Mouse (Mus musculus): ENCODE results near the gene Cntnap5a. TPM values are rescaled to one million over a fixed set of nuclear protein-coding genes. Genes with fewer than 3 reads are reported as not detected.
A peak's percentile ranks its signal among the peaks of the same experiment; 100 is the strongest.

The Cntnap5a gene
- 3.0 and 5.8 TPM in 2 replicates for polyA plus RNA-seq (2012; rRNA removed)

DNA sequence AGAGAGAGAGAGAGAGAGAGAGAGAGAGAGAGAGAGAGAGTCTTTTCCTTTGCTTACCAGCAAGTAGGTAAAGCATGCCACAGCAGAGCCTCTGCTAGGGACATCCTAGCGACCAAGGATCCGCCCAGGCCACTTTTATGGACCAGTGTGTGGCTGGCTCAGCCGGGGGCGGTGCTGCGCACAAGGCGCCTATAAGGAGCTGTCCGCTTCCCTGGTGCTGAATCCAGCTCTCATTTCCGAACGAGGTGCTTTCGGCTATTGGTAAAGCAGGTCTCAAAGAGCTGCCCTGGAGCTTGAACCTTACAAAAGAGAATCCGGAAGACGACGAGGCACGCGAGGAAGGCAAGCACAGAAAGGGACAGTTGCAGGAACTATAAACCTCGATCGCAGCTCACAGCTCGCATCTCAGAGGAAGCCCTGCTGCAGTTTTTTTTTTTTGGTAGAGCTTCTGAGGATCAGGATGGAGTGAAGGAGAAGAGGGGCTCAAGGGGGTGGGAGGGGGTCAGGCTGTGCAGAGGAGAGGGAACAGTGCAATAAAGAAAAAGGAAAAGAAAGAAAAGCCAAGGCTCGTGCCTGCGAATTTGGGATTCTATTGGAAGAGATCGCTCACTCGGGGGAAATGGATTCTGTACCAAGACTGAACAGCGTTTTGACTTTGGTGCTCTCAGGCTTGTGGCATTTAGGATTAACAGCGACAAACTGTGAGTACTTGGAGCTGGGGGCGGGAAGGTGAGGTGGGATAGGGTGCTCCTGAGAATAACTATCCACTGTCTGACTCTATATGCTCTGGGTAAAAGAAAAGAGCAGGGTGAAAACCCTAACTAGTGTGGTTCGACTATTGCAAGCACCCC lies at the start of gene Cntnap5a:
TSS of gene Cntnap5a (plus strand) at position 239 of the 851 bp plus-strand sequence.
- TF ChIP-seq POLR2A (IDR thresholded peaks at IDR 0.05; ENCODE audit: borderline replicate concordance, extremely low read depth, insufficient read depth, insufficient read length, poor library complexity, severe bottlenecking) = no peak
- no peak for TF ChIP-seq CTCF (IDR thresholded peaks at IDR 0.05; ENCODE audit: borderline replicate concordance, extremely low read depth, insufficient read depth, insufficient read length)

DNA sequence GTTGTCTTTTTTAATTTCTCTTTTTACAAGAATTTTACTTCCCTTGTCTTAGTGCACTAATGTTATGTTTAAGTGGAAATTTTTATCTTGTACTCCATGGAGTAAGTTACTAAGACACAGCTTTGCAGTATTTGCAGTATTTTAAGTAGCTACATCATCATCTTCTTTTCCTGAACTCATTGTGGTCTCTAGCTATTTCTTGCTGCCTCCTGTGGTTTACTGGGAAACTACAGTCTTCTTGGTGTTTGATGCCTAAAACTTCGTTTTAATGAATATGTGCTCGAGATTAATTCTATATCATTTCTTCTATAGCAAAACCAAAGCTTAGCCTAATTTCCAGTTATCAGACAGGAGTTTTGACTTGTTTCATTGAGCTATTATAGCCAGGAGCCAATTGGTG lies 37.6 kb upstream of the Cntnap5a start:
- peak; percentile 4 for DNase-seq (ENCODE audit: low read depth)
- TF ChIP-seq POLR2A (IDR thresholded peaks at IDR 0.05; ENCODE audit: borderline replicate concordance, extremely low read depth, insufficient read depth, insufficient read length, poor library complexity, severe bottlenecking) = no peak
- no peak for TF ChIP-seq CTCF (IDR thresholded peaks at IDR 0.05; ENCODE audit: borderline replicate concordance, extremely low read depth, insufficient read depth, insufficient read length)

More for the DNA sequence above, at the start of gene Cntnap5a:
- peak; percentile 78 for DNase-seq (ENCODE audit: low read depth)

DNA sequence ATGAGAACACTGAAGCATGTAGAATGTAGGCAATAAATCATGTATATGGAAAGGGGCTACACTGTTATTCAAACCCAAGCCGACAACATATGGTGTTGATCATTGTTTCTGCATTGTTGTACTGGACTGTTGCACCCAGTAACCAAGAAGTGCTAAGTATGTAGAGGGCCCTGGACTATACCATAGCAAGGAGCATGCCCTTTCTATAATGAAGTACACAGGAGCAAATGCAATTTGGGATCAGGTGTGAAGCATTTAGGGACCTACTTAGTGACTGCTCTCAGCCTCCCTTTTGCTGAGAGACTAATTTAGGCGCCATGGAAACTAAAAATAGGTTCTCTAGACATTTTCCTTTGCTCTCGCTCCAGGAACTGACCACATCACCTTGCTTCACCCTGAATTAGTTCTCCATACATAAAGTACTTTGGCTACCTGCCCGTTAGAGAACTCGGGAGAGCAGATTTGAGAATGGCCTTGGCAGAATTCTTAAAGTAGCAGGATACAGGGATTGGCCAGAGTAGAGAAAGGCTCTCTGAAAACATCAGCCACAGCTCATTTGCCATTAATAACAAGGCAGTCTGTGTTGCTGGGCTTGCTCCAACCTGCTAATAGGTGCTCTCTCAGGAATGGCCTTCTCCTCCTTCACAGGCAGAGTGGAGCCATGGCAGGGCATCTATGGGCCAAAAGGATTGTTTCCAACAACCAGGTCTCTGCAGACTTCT lies 26.1 kb upstream of the Cntnap5a start:
- TF ChIP-seq POLR2A (IDR thresholded peaks at IDR 0.05; ENCODE audit: borderline replicate concordance, extremely low read depth, insufficient read depth, insufficient read length, poor library complexity, severe bottlenecking) (no peak), CTCF (IDR thresholded peaks at IDR 0.05; ENCODE audit: borderline replicate concordance, extremely low read depth, insufficient read depth, insufficient read length) (no peak)
- peak; percentile 64 for DNase-seq (ENCODE audit: low read depth)

DNA sequence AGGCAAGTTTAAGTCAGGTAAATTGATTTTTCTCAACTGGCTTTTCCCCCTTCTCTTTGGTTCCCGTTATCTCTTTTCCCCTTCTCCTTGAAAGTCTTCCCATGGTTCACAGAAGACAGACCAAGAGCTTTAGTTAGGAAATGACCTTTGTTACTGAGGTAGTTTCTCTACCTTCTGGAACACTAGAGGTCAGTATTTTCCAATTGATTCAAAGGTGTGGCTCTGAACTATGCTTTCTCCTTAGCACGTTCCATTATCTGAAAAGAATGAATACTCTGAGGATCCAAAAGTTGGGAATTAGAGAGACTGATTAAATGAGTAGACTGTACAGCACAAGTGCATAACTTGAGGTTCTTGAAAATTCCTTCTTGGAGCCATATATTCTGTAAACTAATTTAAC lies 1.9 kb downstream of the Cntnap5a start:
- TF ChIP-seq POLR2A (IDR thresholded peaks at IDR 0.05; ENCODE audit: borderline replicate concordance, extremely low read depth, insufficient read depth, insufficient read length, poor library complexity, severe bottlenecking) = no peak
- DNase-seq (ENCODE audit: low read depth) = peak; percentile 54

DNA sequence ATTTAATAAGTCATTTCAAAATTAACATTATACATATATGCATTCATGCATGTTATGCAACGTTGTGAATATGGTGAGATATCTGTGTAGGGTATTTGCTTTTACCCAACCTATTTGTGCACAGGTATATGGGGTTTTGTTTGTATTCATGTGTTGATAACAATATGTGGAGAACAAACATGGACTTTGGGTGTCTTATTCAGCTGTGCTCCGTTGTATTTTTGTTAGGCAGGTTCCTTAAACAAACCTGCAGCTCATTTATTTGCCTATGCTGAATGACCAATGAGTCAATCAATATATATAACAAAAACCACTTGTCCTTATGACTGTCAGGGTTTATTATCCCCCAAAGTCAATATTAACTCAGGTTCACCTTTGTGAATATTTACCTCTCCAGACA lies 15.2 kb downstream of the Cntnap5a start:
- no peak for DNase-seq (ENCODE audit: low read depth)
- TF ChIP-seq POLR2A (IDR thresholded peaks at IDR 0.05; ENCODE audit: borderline replicate concordance, extremely low read depth, insufficient read depth, insufficient read length, poor library complexity, severe bottlenecking) (no peak), CTCF (IDR thresholded peaks at IDR 0.05; ENCODE audit: borderline replicate concordance, extremely low read depth, insufficient read depth, insufficient read length) (no peak)

DNA sequence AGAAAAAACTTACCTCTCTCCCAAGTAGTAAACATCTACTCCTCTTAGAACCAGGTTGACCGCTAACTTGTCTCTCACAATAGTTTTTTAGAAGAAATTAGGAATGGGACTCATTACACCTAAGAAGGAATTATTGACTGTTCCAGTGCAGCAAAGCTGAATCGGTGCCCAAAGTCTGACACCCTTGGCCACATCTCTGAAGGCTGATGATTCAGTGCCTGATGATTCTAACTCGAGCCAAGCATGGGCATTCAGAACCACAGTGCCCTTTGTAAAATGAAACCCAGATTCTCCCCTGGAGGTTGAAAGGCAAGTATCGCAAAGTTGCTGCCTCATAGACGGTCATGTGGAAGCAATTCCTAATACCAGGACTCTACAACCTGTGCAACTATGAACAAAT lies 58.0 kb downstream of the Cntnap5a start:
- TF ChIP-seq CTCF (IDR thresholded peaks at IDR 0.05; ENCODE audit: borderline replicate concordance, extremely low read depth, insufficient read depth, insufficient read length) (no peak), POLR2A (IDR thresholded peaks at IDR 0.05; ENCODE audit: borderline replicate concordance, extremely low read depth, insufficient read depth, insufficient read length, poor library complexity, severe bottlenecking) (no peak)
- no peak for DNase-seq (ENCODE audit: low read depth)

DNA sequence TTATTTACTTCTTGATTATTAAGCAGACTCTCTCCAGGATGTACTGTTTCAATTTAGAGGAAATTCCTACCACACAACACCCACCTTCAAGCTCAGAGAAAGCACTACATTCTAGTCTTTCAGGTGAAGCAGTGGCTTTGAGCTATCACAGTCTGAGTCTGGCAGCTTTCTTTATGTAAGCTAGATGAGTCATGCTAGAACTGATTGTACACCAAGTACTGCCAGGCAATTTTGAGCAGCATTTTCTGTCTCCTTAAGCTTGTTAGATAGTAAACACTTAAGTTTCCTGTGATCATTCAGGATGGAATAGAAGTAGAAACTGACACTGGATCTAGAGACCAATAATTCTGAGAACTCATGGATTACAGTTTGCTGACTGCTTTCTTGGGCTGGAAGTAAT lies 61.0 kb downstream of the Cntnap5a start:
- DNase-seq (ENCODE audit: low read depth) = no peak
- no peak for TF ChIP-seq POLR2A (IDR thresholded peaks at IDR 0.05; ENCODE audit: borderline replicate concordance, extremely low read depth, insufficient read depth, insufficient read length, poor library complexity, severe bottlenecking)
- TF ChIP-seq CTCF (IDR thresholded peaks at IDR 0.05; ENCODE audit: borderline replicate concordance, extremely low read depth, insufficient read depth, insufficient read length) = no peak

DNA sequence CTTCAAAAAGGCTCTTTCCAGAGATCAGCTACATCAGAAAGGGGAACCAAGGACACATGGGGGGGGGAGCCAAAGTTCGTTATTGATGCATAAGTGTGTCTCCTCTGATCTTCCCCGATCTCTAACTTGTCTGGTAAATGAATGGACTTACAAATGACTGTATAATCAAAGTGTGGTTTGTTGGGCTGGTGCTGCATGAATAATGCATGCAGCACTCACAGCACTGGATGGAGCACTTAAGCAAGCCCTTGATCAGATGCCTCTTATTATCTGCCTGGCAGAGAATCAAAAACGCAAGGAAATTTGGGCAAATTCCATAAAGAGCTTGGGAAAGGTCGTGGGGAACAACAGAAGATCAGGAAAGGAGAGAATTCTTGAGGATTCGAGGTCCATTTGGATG lies 100.2 kb downstream of the Cntnap5a start:
- TF ChIP-seq CTCF (IDR thresholded peaks at IDR 0.05; ENCODE audit: borderline replicate concordance, extremely low read depth, insufficient read depth, insufficient read length) (no peak), POLR2A (IDR thresholded peaks at IDR 0.05; ENCODE audit: borderline replicate concordance, extremely low read depth, insufficient read depth, insufficient read length, poor library complexity, severe bottlenecking) (no peak)
- peak; percentile 92 for DNase-seq (ENCODE audit: low read depth)

DNA sequence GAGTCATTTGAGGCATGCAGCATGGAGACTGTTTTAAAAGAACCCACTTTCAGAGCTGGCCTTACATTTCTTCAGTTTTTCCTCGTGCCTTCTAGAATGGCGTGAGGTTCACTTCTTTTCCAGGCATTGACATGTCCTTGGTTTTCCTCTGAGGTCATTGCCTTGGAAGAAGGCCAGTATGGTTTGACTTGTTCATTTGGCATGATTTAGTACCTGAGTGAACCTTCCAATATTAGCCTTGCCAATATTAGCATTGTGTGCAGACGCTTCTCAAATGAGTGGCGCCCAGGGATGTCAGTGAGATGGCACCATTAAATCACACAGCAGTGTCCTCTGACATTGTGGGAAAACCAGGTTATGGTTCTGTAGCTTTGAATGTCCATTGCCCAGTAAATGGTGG lies 158.0 kb downstream of the Cntnap5a start:
- TF ChIP-seq CTCF (IDR thresholded peaks at IDR 0.05; ENCODE audit: borderline replicate concordance, extremely low read depth, insufficient read depth, insufficient read length) (no peak), POLR2A (IDR thresholded peaks at IDR 0.05; ENCODE audit: borderline replicate concordance, extremely low read depth, insufficient read depth, insufficient read length, poor library complexity, severe bottlenecking) (no peak)
- no peak for DNase-seq (ENCODE audit: low read depth)

DNA sequence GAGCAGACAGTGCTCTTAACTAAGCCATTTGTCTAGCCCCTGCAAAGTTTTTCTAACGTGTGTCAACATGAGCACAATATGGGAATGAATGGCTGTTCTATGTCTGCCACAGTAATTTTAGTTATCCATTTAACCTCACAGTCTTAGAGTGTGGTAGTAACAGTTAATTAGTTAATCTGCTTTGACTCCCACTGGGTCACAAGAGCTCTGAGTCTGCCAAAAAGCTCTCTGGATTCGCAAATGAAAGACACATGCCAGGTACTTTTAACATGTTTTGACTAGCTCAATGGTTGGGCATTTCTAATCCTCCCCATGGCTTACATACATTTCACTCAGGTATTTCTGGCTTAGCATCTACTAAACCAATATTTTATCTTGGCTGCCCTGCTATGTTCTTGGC lies 163.0 kb downstream of the Cntnap5a start:
- TF ChIP-seq POLR2A (IDR thresholded peaks at IDR 0.05; ENCODE audit: borderline replicate concordance, extremely low read depth, insufficient read depth, insufficient read length, poor library complexity, severe bottlenecking) (no peak), CTCF (IDR thresholded peaks at IDR 0.05; ENCODE audit: borderline replicate concordance, extremely low read depth, insufficient read depth, insufficient read length) (no peak)
- DNase-seq (ENCODE audit: low read depth) = peak; percentile 33

DNA sequence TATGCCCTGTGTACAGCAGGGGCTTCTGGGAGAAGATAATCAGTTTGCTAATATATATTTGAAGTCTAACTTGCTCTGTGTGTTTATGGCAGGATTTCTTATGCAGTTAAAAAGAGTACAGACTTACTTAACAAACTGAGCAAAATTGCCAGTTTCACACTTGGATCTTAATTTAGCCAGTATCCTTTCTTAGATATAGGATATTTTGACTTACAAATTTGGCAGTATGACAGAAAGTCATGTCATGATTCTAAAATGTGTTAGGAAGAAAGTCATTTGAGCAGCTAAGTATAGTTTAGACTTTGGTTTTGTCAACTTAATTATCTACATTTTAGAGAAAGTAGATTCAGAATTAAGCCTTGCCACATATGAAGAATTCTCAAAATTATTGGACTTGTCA lies 167.7 kb downstream of the Cntnap5a start:
- TF ChIP-seq CTCF (IDR thresholded peaks at IDR 0.05; ENCODE audit: borderline replicate concordance, extremely low read depth, insufficient read depth, insufficient read length) = no peak
- TF ChIP-seq POLR2A (IDR thresholded peaks at IDR 0.05; ENCODE audit: borderline replicate concordance, extremely low read depth, insufficient read depth, insufficient read length, poor library complexity, severe bottlenecking) = no peak
- no peak for DNase-seq (ENCODE audit: low read depth)
